Mouse (Mus musculus): ENCODE results near the gene Zdhhc16.
A peak's percentile ranks its signal among the peaks of the same experiment; 100 is the strongest.
"Not testable (repeated sequence)": the region's sequence is repeated elsewhere in the genome, so short reads cannot be mapped to it uniquely, and the experiment has no call there.

The Zdhhc16 gene

DNA sequence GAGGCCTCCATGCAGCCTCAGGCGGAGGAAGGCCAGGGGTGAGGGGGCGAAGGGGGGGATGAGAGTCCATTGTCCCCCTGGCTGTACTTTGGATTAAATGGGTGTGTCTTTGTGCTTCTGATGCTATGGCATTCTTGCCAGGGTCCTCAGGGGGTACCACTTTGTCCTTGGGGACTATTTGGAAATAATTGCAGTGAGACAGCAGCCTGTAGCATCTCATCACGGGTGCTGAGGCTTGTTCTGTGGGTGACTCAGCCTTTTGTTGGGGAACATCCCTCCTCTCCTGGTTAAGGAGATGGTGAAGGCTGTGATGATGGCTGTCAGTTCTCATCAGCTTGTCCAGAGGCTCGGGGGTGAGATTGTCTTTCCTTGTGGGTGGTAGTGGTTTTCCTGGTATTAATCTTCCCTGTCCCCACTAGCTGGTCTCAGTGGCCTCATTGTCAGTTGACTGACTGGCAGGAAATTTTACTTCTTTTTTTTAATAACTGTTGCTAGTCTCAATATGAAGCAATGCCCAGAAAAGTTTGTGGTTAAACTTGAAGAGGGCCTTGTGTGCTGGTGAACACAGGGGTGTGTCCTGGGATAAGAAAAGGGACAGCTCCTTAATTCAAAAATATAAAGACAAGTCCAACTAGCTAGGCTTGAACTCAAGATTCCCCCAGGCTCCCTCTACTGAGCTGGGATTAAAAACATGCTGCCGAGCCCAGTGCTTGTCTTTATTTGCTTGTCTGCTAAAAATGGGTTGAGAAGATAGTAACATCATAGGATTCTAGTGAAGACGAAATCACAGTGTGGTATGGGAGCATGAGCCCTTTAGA, 19.3 kb upstream of the Zdhhc16 start:
- DNase-seq (ENCODE audit: low spot score): no peak

DNA sequence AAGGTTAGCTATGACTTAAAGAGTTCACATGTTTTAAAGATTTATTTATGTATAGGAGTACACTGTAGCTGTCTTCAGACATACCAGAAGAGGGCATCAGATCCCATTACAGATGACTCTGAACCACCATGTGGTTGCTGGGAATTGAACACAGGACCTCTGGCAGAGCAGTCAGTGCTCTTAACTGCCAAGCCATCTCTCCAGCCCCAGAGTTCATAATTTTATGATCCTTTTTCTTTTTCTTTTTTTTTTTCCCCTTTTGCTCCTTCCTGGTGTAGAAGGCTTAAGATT, 18.7 kb upstream of the Zdhhc16 start:
- not testable (repeated sequence) for DNase-seq (ENCODE audit: low spot score)

DNA sequence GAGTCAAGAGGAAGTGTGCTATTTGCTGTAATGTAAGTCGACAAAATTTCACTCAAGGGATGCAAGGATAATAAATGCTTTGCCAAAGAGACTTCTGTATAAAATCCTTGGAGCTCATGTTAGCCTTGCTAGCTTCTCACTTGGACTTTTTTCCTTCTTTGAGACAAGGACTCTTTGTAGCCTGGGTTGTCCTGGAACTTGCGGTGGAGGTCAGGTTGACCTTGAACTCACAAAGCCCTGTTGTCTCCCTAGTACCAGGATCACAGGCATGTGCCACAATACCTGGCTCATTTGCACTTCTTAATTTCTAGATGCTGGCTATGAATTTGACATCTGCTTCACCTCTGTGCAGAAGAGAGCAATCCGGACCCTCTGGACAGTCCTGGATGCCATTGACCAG, 18.0 kb upstream of the Zdhhc16 start:
- no peak for DNase-seq (ENCODE audit: low spot score)

DNA sequence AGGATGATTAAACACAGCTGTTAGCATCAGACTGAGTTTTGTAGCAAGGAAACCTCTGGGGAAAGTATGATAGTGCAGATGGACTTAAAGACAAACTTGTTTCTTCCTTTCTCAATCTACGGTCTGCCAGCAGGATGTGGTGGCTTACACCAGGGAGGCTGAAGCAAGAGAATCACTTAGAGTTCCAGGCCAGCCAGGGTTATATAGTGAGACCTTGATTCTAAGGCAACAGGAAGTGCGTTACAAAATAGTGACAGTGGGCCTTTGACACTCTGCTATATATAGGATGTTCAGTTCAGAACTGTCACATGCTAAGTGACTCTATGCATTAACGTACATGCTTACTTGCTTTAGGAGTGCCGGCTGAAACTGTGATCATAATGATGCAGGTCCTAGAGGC, 16.4 kb upstream of the Zdhhc16 start:
- no peak for DNase-seq (ENCODE audit: low spot score)

DNA sequence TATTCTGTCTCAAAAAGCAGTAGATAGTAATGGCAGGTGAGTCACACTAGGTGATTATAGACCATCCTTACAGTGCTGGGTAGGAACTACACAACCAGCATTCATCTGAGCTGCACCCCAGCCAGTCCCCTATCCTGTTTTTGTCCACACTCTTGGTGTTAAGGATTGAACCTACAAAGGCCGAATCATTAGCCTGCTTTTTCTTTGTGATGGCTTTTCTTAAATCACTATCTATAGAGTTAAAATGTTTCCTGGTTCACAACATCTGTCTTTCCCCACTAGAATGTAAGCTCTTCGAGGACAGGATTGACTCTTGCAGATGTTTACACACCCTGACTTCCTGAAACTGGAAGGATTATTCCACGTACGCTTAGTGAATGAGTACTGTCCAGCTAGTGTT, 13.8 kb upstream of the Zdhhc16 start:
- no peak for DNase-seq (ENCODE audit: low spot score)

GRCm38 (mm10) chr19:41920412-41921067, 12.7 kb upstream of the Zdhhc16 start:
- DNase-seq (ENCODE audit: low spot score): no peak

DNA sequence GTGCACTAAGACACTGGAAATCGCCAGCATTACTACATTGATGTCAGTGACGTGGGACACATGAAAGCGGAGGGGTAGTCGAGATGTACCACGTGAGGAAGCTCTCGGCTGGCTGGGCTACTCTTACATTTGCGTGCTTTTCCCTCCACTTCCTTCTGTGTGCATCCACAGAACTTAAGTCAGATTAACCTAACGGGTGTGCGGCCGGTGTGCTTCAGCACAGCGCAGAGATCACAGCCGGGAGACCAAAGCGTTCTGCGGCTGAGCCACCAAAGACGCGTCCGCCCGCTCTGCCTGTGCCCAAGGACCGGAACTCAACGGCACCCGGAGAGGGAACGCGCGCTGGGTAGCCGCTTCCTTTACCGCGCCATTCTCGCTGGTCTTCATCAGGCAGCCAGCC, 594 bp upstream of the Zdhhc16 start:
- no peak for DNase-seq (ENCODE audit: low spot score)

GRCm38 (mm10) chr19:41934124-41934523, 844 bp downstream of the Zdhhc16 start:
- DNase-seq (ENCODE audit: low spot score): no peak

DNA sequence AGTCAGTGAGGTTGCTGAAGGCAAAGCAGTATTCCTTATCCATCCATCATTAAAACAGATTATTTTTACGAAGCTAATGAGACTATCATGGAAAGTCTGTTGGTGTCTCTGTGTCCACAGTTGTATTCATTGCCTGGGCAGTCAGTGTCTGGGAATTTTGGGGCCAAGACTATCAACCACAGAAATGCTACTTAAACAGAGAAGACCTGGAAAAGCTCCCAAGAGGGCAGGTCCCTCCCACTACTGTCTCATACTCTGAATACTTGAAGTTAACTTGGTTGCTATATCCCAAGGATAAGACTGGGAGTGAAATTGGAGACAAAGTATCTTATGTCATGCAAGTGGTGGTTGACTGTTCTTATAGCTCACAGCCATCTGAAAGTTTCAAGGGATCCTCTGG, 2.6 kb downstream of the Zdhhc16 start:
- DNase-seq (ENCODE audit: low spot score): no peak

DNA sequence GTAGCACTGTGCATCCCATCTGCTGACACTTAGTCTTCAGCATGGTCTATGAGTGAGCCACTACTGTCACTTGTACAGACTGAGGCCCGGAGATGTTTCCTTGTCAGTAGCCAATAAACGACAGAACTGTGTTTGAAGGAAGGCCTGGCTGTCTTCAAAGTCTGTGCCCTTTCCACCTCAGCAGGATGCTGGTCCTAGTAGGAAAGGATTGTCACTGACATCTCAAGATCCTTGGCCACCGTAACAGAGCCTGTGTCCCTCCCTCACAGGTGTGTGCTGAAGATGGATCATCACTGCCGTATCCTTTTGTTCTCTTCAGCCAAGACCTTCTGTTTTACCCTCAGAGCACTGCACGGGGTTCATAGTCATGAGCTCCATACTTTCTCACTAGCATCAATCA, 5.3 kb downstream of the Zdhhc16 start:
- DNase-seq (ENCODE audit: low spot score): no peak

GRCm38 (mm10) chr19:41943841-41944240, 10.6 kb downstream of the Zdhhc16 start:
- no peak for DNase-seq (ENCODE audit: low spot score)

GRCm38 (mm10) chr19:41952287-41952686, 19.0 kb downstream of the Zdhhc16 start:
- peak; percentile 45 for DNase-seq (ENCODE audit: low spot score)

- no peak for DNase-seq (ENCODE audit: low spot score)
Observed at GRCm38 (mm10) chr19:41953574-41953973, 20.3 kb downstream of the Zdhhc16 start.

DNA sequence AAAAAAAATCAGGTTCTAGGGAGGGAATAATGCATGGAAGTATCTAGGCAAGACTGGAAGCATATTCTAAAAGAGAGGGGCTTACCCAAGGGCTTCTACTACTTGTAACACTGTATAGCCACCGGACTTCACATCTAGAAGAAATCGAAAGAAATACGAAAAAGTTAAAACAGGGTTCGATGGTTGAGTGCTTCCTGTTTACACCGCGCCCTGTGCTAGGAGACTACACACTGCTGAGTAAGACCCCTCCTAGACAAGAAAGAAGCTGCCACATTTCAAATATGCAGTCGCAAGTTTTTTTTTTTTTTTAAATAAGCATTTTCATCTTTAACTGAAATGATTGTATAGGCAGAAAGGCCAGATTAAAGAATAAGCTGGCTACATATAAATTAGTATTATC, 36.3 kb downstream of the Zdhhc16 start:
- no peak for DNase-seq (ENCODE audit: low spot score)

DNA sequence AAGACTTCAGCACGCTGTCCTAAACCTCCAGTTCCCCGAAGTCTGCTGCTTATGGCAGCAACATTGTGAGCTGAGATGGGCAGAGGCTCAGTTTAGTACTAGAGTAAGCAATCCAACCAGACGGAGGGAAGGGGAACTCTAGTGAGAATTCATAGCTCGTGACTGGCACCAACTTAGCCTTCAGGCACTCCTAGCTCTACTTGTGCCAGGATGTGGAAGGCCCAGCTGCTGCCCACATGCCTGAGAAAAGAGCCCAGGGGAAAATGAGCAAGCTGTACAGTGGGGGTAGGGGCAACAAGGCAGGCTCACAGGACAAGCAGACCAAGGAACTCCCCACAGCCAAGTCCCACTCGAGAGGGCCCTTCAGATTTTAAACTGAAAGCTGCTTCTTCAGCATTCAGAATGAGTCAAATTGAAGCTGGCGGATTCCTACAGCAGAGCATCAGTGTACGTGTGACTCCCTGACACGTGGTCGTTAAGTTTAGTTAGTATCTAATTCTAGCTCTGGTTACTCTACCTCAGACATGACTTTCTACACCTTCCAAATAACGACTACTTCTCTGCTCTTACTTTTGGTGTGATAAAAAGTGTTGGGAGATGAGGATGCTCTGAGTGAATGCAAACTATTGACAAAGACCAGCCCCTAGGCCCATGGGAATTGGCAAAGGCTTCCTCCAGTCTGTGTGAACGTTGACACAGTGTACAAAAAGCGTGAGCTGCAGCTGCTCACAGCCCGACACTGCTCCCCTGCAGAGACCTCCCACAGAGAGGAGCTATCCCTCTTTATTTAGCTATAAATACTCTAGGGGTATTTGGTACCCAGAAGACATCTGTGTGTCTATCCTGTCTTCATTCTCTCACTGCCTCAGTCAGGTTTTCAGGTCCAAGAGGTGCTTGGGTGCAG, 40.9 kb downstream of the Zdhhc16 start:
- peak; percentile 32 for DNase-seq (ENCODE audit: low spot score)

- DNase-seq (ENCODE audit: low spot score): peak; percentile 54
Observed at GRCm38 (mm10) chr19:41980422-41980818, 47.1 kb downstream of the Zdhhc16 start.

DNA sequence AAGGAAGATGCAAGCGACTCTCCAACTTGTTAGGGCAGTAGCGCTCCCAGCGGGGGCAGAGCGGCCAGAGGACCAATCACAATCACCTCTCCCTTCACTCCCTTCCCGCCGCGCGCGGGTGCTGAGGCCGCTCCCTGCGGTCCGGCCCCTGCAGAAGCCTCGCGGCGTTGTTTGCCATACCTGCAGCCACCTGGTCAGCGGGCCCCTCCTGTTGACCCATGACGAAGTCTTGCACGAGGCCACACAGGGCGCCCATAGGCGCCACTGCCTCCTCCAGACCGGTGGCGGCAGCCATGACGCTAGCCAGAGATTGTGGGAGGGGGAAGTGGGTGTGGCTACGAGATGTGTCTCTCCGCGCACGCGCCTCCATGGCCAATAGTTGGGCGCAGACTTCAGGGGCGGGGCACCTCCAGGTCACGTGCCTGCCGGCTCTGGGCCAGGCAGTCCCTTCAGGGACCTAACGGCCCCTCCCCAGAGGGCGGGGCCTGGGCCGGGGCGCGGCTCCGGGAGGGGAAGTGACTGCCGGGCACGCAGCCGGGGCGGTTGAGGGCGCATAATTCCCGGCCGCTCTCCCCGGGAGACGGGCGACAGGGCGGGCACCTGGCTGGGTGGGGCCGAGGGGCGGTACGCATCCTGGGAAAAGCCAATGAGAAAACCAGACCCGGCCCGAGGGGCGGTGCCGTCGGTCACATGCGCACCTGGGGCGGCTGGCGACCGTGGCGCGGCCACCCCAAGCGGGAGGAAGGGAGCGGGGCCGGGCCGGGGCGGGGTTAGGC, 47.7 kb downstream of the Zdhhc16 start, which contains the start of gene Mms19:
Gene Mms19 (minus strand): TSS at position 339 of the 776 bp plus-strand sequence.
- DNase-seq (ENCODE audit: low spot score): peak; percentile 99

DNA sequence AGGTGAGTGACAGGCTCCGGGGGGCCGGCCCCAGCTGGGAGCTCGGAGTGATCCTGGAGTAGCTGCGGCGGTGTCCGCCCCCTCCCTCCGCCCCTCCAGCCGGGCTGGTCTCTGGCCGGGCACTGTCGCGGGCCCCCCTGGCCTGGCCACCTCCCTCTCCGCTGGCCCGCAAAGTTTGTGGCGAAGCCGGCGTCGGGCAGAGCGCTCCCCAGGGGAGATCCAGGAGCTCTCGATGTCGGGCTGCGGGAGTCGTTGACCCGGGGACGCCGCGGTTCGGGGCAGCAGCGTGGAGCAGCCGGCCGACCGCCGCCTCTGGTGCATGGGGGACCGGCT, 48.3 kb downstream of the Zdhhc16 start, which contains the start of gene Ubtd1:
Gene Ubtd1 (plus strand): TSS at position 169 of the 333 bp plus-strand sequence.
- DNase-seq (ENCODE audit: low spot score): no peak

DNA sequence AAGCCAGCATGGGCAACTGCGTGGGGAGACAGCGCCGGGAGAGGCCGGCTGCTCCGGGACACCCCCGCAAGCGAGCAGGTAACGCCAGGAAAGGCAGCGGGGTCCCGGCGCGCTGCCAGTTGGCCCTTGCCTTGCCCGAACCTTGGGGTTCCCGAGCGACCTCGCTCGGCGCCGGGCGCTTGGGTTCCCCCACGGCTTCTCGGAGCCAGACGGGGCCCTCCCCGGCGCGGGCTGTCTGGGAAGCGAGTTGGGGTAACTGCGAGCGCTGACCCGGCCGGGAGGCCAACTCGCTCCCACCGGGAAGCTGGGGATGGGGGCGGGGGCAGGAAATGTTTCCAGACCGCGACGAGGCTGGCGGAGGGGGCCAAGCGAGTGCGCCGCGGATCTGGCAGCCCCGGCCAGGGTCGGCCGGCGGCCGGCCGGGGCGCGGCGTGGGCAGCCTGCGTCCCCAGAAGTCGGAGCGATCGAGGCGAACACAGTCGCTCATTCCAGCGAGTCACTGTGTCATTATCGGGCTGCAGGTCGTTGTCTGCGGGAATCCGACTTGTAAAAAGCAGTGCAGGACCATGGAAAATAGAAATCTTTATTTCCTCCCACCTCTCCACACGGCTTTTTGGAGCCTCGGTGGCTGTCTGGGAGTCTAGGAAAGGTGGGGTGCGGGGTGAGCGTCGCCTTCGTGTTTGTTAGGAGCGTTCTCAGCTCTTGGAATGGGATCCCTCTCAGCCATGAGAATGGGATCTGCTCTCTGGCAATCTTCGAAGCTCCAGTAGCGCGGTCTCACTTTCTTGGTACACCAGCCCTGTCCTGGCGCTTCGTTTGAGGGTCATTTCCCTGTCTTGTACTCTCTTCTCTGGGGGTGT, 48.9 kb downstream of the Zdhhc16 start:
- peak; percentile 60 for DNase-seq (ENCODE audit: low spot score)

GRCm38 (mm10) chr19:41982791-41983150, 49.5 kb downstream of the Zdhhc16 start:
- DNase-seq (ENCODE audit: low spot score): no peak

GRCm38 (mm10) chr19:41985994-41986393, 52.7 kb downstream of the Zdhhc16 start:
- DNase-seq (ENCODE audit: low spot score): no peak
